Mouse (Mus musculus) liver, embryonic 14.5 days (tissue): ENCODE measurements around the gene Slamf7. TPM values are rescaled to one million over a fixed set of nuclear protein-coding genes. Genes with fewer than 3 reads are reported as not detected.

Experiments used
- ATAC-seq: fragments of 200-750 bp; cut with Nextera tagmentation; 2 replicates; pipeline ENCODE4 v1.8.0; 2017; ENCODE audit warnings: moderate number of reproducible peaks, mild to moderate bottlenecking, moderate library complexity; ENCODE audit not compliant: insufficient read depth
- DNase-seq, 3 experiments: peaks; one replicate each; pipeline ENCODE4 v3.0.0-alpha.2; 2012 to 2013; ENCODE audit warnings: low read depth in 3 of 3, low spot score in 3 of 3
- H3K27ac ChIP-seq: fragments of 300-500 bp; sonication (generic); 2 replicates; pipeline ENCODE4 v1.5.1; 2014; ENCODE audit warnings: moderate library complexity, mild to moderate bottlenecking, control low read depth, inconsistent platforms
- H3K27me3 ChIP-seq: fragments of 300-500 bp; sonication (generic); 2 replicates; pipeline ENCODE4 v1.6.1; 2014; ENCODE audit warnings: mild to moderate bottlenecking, low read length, moderate library complexity; ENCODE audit not compliant: control insufficient read depth, insufficient read depth
- H3K36me3 ChIP-seq: fragments of 300-500 bp; sonication (generic); replicated peaks from 2 replicates; pipeline ENCODE4 v1.6.1; 2014; ENCODE audit warnings: low read depth; ENCODE audit not compliant: control insufficient read depth, insufficient read depth
- H3K4me1 ChIP-seq, 2 experiments: fragments of 200-500 bp in 1 of 2; fragments of 300-500 bp in 1 of 2; sonication (generic) in 1 of 2; replicated peaks; 2 replicates each; pipeline ENCODE4 v1.6.1; 2012 to 2014; ENCODE audit warnings: antibody characterized with exemption in 1 of 2, inconsistent platforms in 1 of 2, low read length in 1 of 2; ENCODE audit not compliant: control insufficient read depth in 2 of 2, insufficient read depth in 2 of 2
- H3K4me2 ChIP-seq: fragments of 300-500 bp; sonication (generic); 2 replicates; pipeline ENCODE4 v1.6.1; 2014; ENCODE audit warnings: low read depth, mild to moderate bottlenecking, control low read depth, moderate library complexity
- H3K4me3 ChIP-seq, 2 experiments: fragments of 200-500 bp in 1 of 2; fragments of 300-500 bp in 1 of 2; sonication (generic) in 1 of 2; 2 replicates each; pipeline ENCODE4 v1.5.1; 2012 to 2014; ENCODE audit warnings: low read depth in 2 of 2, low read length in 2 of 2, mild to moderate bottlenecking in 2 of 2, control low read depth in 1 of 2, inconsistent platforms in 1 of 2, moderate library complexity in 1 of 2; ENCODE audit not compliant: insufficient read depth in 1 of 2
- H3K9ac ChIP-seq: fragments of 300-500 bp; sonication (generic); replicated peaks from 2 replicates; pipeline ENCODE4 v1.6.1; 2014; ENCODE audit warnings: mild to moderate bottlenecking, control low read depth, moderate library complexity
- H3K9me3 ChIP-seq: fragments of 300-500 bp; sonication (generic); 2 replicates; pipeline ENCODE4 v1.6.1; 2016; ENCODE audit warnings: low read length, mixed read lengths; ENCODE audit not compliant: control insufficient read depth
- CTCF ChIP-seq: IDR thresholded peaks from 2 replicates; pipeline ENCODE4 v1.5.1; 2016; ENCODE audit warnings: antibody characterized with exemption, low read depth, control low read depth
- EP300 ChIP-seq: IDR thresholded peaks from 2 replicates; pipeline ENCODE4 v1.6.1; 2016; ENCODE audit warnings: antibody characterized with exemption, low read depth
- WGBS: fragments of 180-500 bp; shearing (Covaris S2); extraction: QIAGEN DNeasy Blood & Tissue Kit; methylation state at CpG from one replicate; pipeline ENCODE4 v1.1.7; 2014; ENCODE audit not compliant: insufficient replicate concordance; 5-methylcytosine and 5-hydroxymethylcytosine counted together
- polyA plus RNA-seq, 2 experiments: library from polyadenylated mRNA; depleted of rRNA in 1 of 2; stranded (reverse) in 1 of 2; unstranded in 1 of 2; fragments of >200 nt; fragmentation: Nextera tagmentation in 1 of 2; extraction: Ambion mirVana in 1 of 2; gene quantifications; 2 replicates each; pipeline versions ENCODE4 v1.2.1 to v1.2.3; 2012 to 2014

Gene Slamf7
- polyA plus RNA-seq, 2 experiments, result 0.03 to 0.17 TPM

- no peaks in the 10 kb centered on the region for H3K36me3 ChIP-seq
- no peak within 1 kb of the TSS for H3K27ac ChIP-seq
- DNase-seq (no peak), ATAC-seq (no peak)
- H3K4me3 ChIP-seq, result peak within 1 kb of the TSS in 1 of 2 experiments; percentile 52; a peak in 3 of 4 replicates
- peak within 1 kb of the TSS; percentile 26 for H3K4me2 ChIP-seq
- 33% methylated on average over 14 of the region's 14 CpGs for WGBS
- H3K9me3 ChIP-seq, result no peaks in the 10 kb centered on the region
- no peaks in the 10 kb centered on the region for H3K27me3 ChIP-seq
- TF ChIP-seq CTCF (no peak), EP300 (no peak)
- H3K9ac ChIP-seq, result no peak within 1 kb of the TSS
- H3K4me1 ChIP-seq, result peaks cover 0 to 13% of the 10 kb centered on the region in 2 experiments; a peak in 3 of 4 replicates
Observed at GRCm38 (mm10) chr1:171681531-171682299, 28.9 kb upstream of the Slamf7 start, which contains the start of gene Cd48. Cd48 (plus strand) TSS chr1:171682009.

- no peak for ATAC-seq
- H3K4me3 ChIP-seq, result no peak overlapping the region
- TF ChIP-seq CTCF (no peak), EP300 (no peak)
Observed at GRCm38 (mm10) chr1:171681009-171681408, 28.2 kb upstream of the Slamf7 start.

GRCm38 (mm10) chr1:171677721-171678120 lies 24.9 kb upstream of the Slamf7 start:
- H3K27ac ChIP-seq, result no peak overlapping the region
- 0 out of 2 replicates have a peak, but pooled peaks have one; percentile 22 for ATAC-seq
- TF ChIP-seq CTCF (no peak), EP300 (0 out of 2 replicates have a peak, but pooled peaks have one; percentile 12)

More at GRCm38 (mm10) chr1:171681009-171681408, 28.2 kb upstream of the Slamf7 start:
- Histone ChIP-seq H3K9me3 (no peaks in the 10 kb centered on the region), H3K9ac (no peak overlapping the region), H3K27ac (no peak overlapping the region), H3K27me3 (no peaks in the 10 kb centered on the region), H3K4me1 (peaks cover 0 to 13% of the 10 kb centered on the region in 2 experiments; a peak in 3 of 4 replicates), H3K4me2 (peak overlapping the region; percentile 26), H3K36me3 (no peaks in the 10 kb centered on the region)
- WGBS, result 29% methylated on average over 7 of the region's 7 CpGs
- DNase-seq, result no peak

GRCm38 (mm10) chr1:171674467-171674866 lies 21.6 kb upstream of the Slamf7 start:
- ATAC-seq (peak; percentile 80), DNase-seq (peak in 2 of 3 experiments; percentile 20 to 24)
- 8% methylated on average over 1 of the region's 1 CpGs for WGBS
- no peak overlapping the region for H3K4me2 ChIP-seq
- TF ChIP-seq CTCF (no peak), EP300 (no peak)
- H3K9me3 ChIP-seq, result no peaks in the 10 kb centered on the region
- H3K4me3 ChIP-seq, result no peak overlapping the region
- no peaks in the 10 kb centered on the region for H3K36me3 ChIP-seq
- H3K9ac ChIP-seq, result no peak overlapping the region
- no peaks in the 10 kb centered on the region for H3K27me3 ChIP-seq
- H3K4me1 ChIP-seq, result peaks cover 8 to 18% of the 10 kb centered on the region in 2 experiments
- H3K27ac ChIP-seq, result no peak overlapping the region

More at GRCm38 (mm10) chr1:171677721-171678120, 24.9 kb upstream of the Slamf7 start:
- WGBS, result 20% methylated on average over 1 of the region's 1 CpGs
- Histone ChIP-seq H3K9ac (no peak overlapping the region), H3K27me3 (no peaks in the 10 kb centered on the region), H3K4me2 (no peak overlapping the region), H3K36me3 (no peaks in the 10 kb centered on the region), H3K4me1 (peaks cover 8 to 26% of the 10 kb centered on the region in 2 experiments), H3K4me3 (no peak overlapping the region), H3K9me3 (no peaks in the 10 kb centered on the region)
- DNase-seq, result no peak

- 49% methylated on average over 5 of the region's 5 CpGs for WGBS
- no peak for TF ChIP-seq CTCF
- Histone ChIP-seq H3K9ac (no peak overlapping the region), H3K9me3 (no peaks in the 10 kb centered on the region), H3K27ac (no peak overlapping the region), H3K4me1 (peaks cover 8 to 18% of the 10 kb centered on the region in 2 experiments), H3K36me3 (no peaks in the 10 kb centered on the region), H3K27me3 (no peaks in the 10 kb centered on the region), H3K4me3 (no peak overlapping the region), H3K4me2 (no peak overlapping the region)
- no peak for ATAC-seq
- DNase-seq, result no peak
Observed at GRCm38 (mm10) chr1:171672854-171673475, 20.1 kb upstream of the Slamf7 start.
